Mouse (Mus musculus) midbrain, embryonic 14.5 days (tissue): ENCODE data around the gene Bdkrb2. TPM values are rescaled to one million over a fixed set of nuclear protein-coding genes. Genes with fewer than 3 reads are reported as not detected.
A peak's percentile ranks its signal among the peaks of the same experiment; 100 is the strongest.

Source experiments
- ATAC-seq: fragments of 200-750 bp; cut with Nextera tagmentation; 2 replicates; pipeline ENCODE4 v1.8.0; 2017; ENCODE audit warnings: moderate number of reproducible peaks, moderate library complexity; ENCODE audit not compliant: low FRiP score, low TSS enrichment
- DNase-seq: peaks from one replicate; pipeline ENCODE4 v3.0.0-alpha.2; 2015
- H3K27ac ChIP-seq: fragments of 300-500 bp; sonication (generic); replicated peaks from 2 replicates; pipeline ENCODE4 v1.5.1; 2014; ENCODE audit warnings: mild to moderate bottlenecking, low read depth, low read length, moderate library complexity
- H3K27me3 ChIP-seq: fragments of 300-500 bp; sonication (generic); 2 replicates; pipeline ENCODE4 v1.6.1; 2014; ENCODE audit warnings: low read length, control low read depth, mixed read lengths; ENCODE audit not compliant: control insufficient read depth, insufficient read depth
- H3K36me3 ChIP-seq: fragments of 300-500 bp; sonication (generic); 2 replicates; pipeline ENCODE4 v1.6.1; 2014; ENCODE audit warnings: low read length, control low read depth; ENCODE audit not compliant: control insufficient read depth, insufficient read depth
- H3K4me1 ChIP-seq: fragments of 300-500 bp; sonication (generic); 2 replicates; pipeline ENCODE4 v1.6.1; 2014; ENCODE audit warnings: mild to moderate bottlenecking, antibody characterized with exemption, low read length, control low read depth; ENCODE audit not compliant: control insufficient read depth, insufficient read depth
- H3K4me2 ChIP-seq: fragments of 300-500 bp; sonication (generic); 2 replicates; pipeline ENCODE4 v1.6.1; 2014; ENCODE audit warnings: mild to moderate bottlenecking, low read length, moderate library complexity
- H3K4me3 ChIP-seq: fragments of 300-500 bp; sonication (generic); replicated peaks from 2 replicates; pipeline ENCODE4 v1.5.1; 2014; ENCODE audit warnings: low read depth, low read length
- H3K9ac ChIP-seq: fragments of 300-500 bp; sonication (generic); replicated peaks from 2 replicates; pipeline ENCODE4 v1.6.1; 2014; ENCODE audit warnings: mild to moderate bottlenecking, low read length, moderate library complexity
- H3K9me3 ChIP-seq: fragments of 300-500 bp; sonication (generic); 2 replicates; pipeline ENCODE4 v1.6.1; 2016; ENCODE audit warnings: low read length, control low read depth, mixed read lengths; ENCODE audit not compliant: control insufficient read depth
- WGBS: fragments of 180-500 bp; shearing (Covaris S2); extraction: QIAGEN DNeasy Blood & Tissue Kit; methylation state at CpG from one replicate; pipeline ENCODE4 v1.1.7; 2014; 5-methylcytosine and 5-hydroxymethylcytosine counted together
- polyA plus RNA-seq: library from polyadenylated mRNA; unstranded; fragments of >200 nt; fragmentation: Nextera tagmentation; extraction: Ambion mirVana; gene quantifications from 2 replicates; pipeline ENCODE4 v1.2.1, GENCODE M21; 2014

Gene Bdkrb2
- polyA plus RNA-seq, 1 experiment from 2014 or later: 0.36 TPM

GRCm38 (mm10) chr12:105587526-105587925 lies 24.5 kb downstream of the Bdkrb2 start:
- DNase-seq (no peak), ATAC-seq (no peak)
- Histone ChIP-seq H3K9ac (no peak overlapping the region), H3K4me1 (no peaks in the 10 kb centered on the region), H3K27me3 (no peaks in the 10 kb centered on the region), H3K4me2 (no peak overlapping the region), H3K36me3 (no peaks in the 10 kb centered on the region), H3K9me3 (no peaks in the 10 kb centered on the region), H3K27ac (no peak overlapping the region), H3K4me3 (no peak overlapping the region)
- 85% methylated on average over 8 of the region's 8 CpGs for WGBS

- 93% methylated on average over 7 of the region's 7 CpGs for WGBS
- Histone ChIP-seq H3K27ac (no peak overlapping the region), H3K36me3 (no peaks in the 10 kb centered on the region), H3K4me1 (no peaks in the 10 kb centered on the region), H3K9ac (no peak overlapping the region), H3K4me3 (no peak overlapping the region), H3K27me3 (no peaks in the 10 kb centered on the region), H3K9me3 (no peaks in the 10 kb centered on the region), H3K4me2 (no peak overlapping the region)
- DNase-seq (no peak), ATAC-seq (no peak)
Observed at GRCm38 (mm10) chr12:105590786-105591185, 27.8 kb downstream of the Bdkrb2 start.

- WGBS: 98% methylated on average over 23 of the region's 23 CpGs
- ATAC-seq (no peak), DNase-seq (no peak)
- Histone ChIP-seq H3K4me1 (no peaks in the 10 kb centered on the region), H3K9ac (no peak overlapping the region), H3K4me2 (no peak overlapping the region), H3K27ac (no peak overlapping the region), H3K4me3 (no peak overlapping the region), H3K27me3 (no peaks in the 10 kb centered on the region), H3K36me3 (no peaks in the 10 kb centered on the region), H3K9me3 (no peaks in the 10 kb centered on the region)
Observed at GRCm38 (mm10) chr12:105592361-105592761, 29.3 kb downstream of the Bdkrb2 start.

- Histone ChIP-seq H3K4me1 (no peaks in the 10 kb centered on the region), H3K9ac (no peak overlapping the region), H3K4me3 (no peak overlapping the region), H3K27ac (no peak overlapping the region), H3K27me3 (no peaks in the 10 kb centered on the region), H3K9me3 (no peaks in the 10 kb centered on the region), H3K4me2 (no peak overlapping the region), H3K36me3 (no peaks in the 10 kb centered on the region)
- 57% methylated on average over 4 of the region's 4 CpGs for WGBS
- ATAC-seq (no peak), DNase-seq (no peak)
Observed at GRCm38 (mm10) chr12:105593471-105593870, 30.4 kb downstream of the Bdkrb2 start.

- WGBS: 78% methylated on average over 8 of the region's 8 CpGs
- ATAC-seq: no peak
- Histone ChIP-seq H3K4me3 (no peak overlapping the region), H3K9ac (no peak overlapping the region), H3K27me3 (no peaks in the 10 kb centered on the region), H3K27ac (no peak overlapping the region), H3K9me3 (no peaks in the 10 kb centered on the region), H3K4me2 (no peak overlapping the region), H3K36me3 (no peaks in the 10 kb centered on the region), H3K4me1 (no peaks in the 10 kb centered on the region)
- no peak for DNase-seq
Observed at GRCm38 (mm10) chr12:105597135-105597534, 34.1 kb downstream of the Bdkrb2 start.

GRCm38 (mm10) chr12:105598503-105598902 lies 35.5 kb downstream of the Bdkrb2 start:
- Histone ChIP-seq H3K36me3 (no peaks in the 10 kb centered on the region), H3K4me1 (no peaks in the 10 kb centered on the region), H3K27ac (no peak overlapping the region), H3K9me3 (no peaks in the 10 kb centered on the region), H3K4me3 (no peak overlapping the region), H3K9ac (no peak overlapping the region), H3K27me3 (no peaks in the 10 kb centered on the region), H3K4me2 (no peak overlapping the region)
- DNase-seq (no peak), ATAC-seq (no peak)
- WGBS: 83% methylated on average over 10 of the region's 10 CpGs

GRCm38 (mm10) chr12:105599098-105599497 lies 36.1 kb downstream of the Bdkrb2 start:
- H3K9ac ChIP-seq: no peak overlapping the region
- no peaks in the 10 kb centered on the region for H3K9me3 ChIP-seq
- no peaks in the 10 kb centered on the region for H3K27me3 ChIP-seq
- ATAC-seq: no peak
- H3K4me1 ChIP-seq: no peaks in the 10 kb centered on the region
- DNase-seq: no peak
- WGBS: 57% methylated on average over 5 of the region's 5 CpGs
- no peak overlapping the region for H3K4me3 ChIP-seq
- no peaks in the 10 kb centered on the region for H3K36me3 ChIP-seq
- no peak overlapping the region for H3K27ac ChIP-seq
- H3K4me2 ChIP-seq: no peak overlapping the region

GRCm38 (mm10) chr12:105601586-105601985 lies 38.6 kb downstream of the Bdkrb2 start:
- ATAC-seq: no peak
- Histone ChIP-seq H3K36me3 (no peaks in the 10 kb centered on the region), H3K4me2 (no peak overlapping the region), H3K4me1 (0 out of 2 replicates have a peak, but pooled peaks cover 3% of the 10 kb centered on the region), H3K9me3 (no peaks in the 10 kb centered on the region), H3K27ac (no peak overlapping the region), H3K4me3 (no peak overlapping the region), H3K27me3 (no peaks in the 10 kb centered on the region), H3K9ac (no peak overlapping the region)
- WGBS: 47% methylated on average over 6 of the region's 6 CpGs
- DNase-seq: peak; percentile 58

- ATAC-seq (no peak), DNase-seq (no peak)
- WGBS: 87% methylated on average over 11 of the region's 11 CpGs
- no peak within 1 kb of the TSS for H3K27ac ChIP-seq
- no peak within 1 kb of the TSS for H3K9ac ChIP-seq
- no peaks in the 10 kb centered on the region for H3K27me3 ChIP-seq
- 0 out of 2 replicates have a peak, but pooled peaks cover 3% of the 10 kb centered on the region for H3K4me1 ChIP-seq
- H3K4me3 ChIP-seq: no peak within 1 kb of the TSS
- H3K4me2 ChIP-seq: no peak within 1 kb of the TSS
- H3K36me3 ChIP-seq: no peaks in the 10 kb centered on the region
- H3K9me3 ChIP-seq: no peaks in the 10 kb centered on the region
Observed at GRCm38 (mm10) chr12:105602581-105603210, 39.7 kb downstream of the Bdkrb2 start, which contains the start of gene Bdkrb1. Gene Bdkrb1, plus strand, starts transcription at chr12:105603085.
